Mouse (Mus musculus) lung, postnatal 0 days (tissue): ENCODE results near the gene Grin3a.

ENCODE experiments used
- CTCF ChIP-seq: IDR thresholded peaks from 2 replicates; pipeline ENCODE4 v1.5.1; 2016; ENCODE audit warnings: antibody characterized with exemption, mild to moderate bottlenecking
- EP300 ChIP-seq: IDR thresholded peaks from 2 replicates; pipeline ENCODE4 v1.6.1; 2016; ENCODE audit warnings: antibody characterized with exemption, mild to moderate bottlenecking, control low read depth

GRCm38 (mm10) chr4:49632139-49632481, 213.4 kb downstream of the Grin3a start:
- TF ChIP-seq CTCF (peak; percentile 1; the same call in 1 of the 2 replicates), EP300 (no peak)
